Mouse (Mus musculus) liver, embryonic 14.5 days (tissue): ENCODE results near the gene Zfr2.

Source experiments
- CTCF ChIP-seq: IDR thresholded peaks from 2 replicates; pipeline ENCODE4 v1.5.1; 2016; ENCODE audit warnings: antibody characterized with exemption, low read depth, control low read depth
- EP300 ChIP-seq: IDR thresholded peaks from 2 replicates; pipeline ENCODE4 v1.6.1; 2016; ENCODE audit warnings: antibody characterized with exemption, low read depth

GRCm38 (mm10) chr10:81279496-81279895, 46.5 kb downstream of the Zfr2 start:
- TF ChIP-seq EP300 = no peak
- no peak for TF ChIP-seq CTCF
